Mouse (Mus musculus): ENCODE results near the gene Pten. TPM values are rescaled to one million over a fixed set of nuclear protein-coding genes. Genes with fewer than 3 reads are reported as not detected.
"Not testable (repeated sequence)": the region's sequence is repeated elsewhere in the genome, so short reads cannot be mapped to it uniquely, and the experiment has no call there.

Pten gene
- polyA plus RNA-seq, 1 experiment from 2014 or later = 2.4 TPM

DNA sequence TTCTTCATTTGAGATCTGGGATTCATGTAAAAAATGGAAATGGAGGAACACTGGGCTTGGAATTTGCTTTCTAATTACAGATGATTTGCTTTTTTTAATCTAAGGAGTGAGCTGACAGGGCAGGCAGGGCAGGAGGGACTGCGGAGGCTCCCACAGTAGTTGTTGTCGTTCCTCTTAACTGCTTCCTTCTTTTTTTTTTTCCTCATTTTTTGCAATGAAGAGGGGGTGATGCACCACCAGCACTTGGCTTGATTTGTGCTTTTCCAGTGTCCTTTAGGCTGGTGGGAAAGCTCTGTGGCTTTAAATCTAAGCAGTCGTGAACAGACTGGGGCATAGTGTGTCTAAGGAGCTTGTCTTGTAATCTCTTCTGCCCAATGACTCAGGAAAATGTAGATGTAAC lies 21.8 kb downstream of the Pten start:
- Histone ChIP-seq H3K4me3 (replicated peaks) (no peak overlapping the region), H3K27ac (replicated peaks) (no peak overlapping the region), H3K9ac (no peak overlapping the region), H3K9me3 (replicated peaks) (no peaks in the 10 kb centered on the region), H3K4me2 (no peak overlapping the region), H3K36me3 (replicated peaks) (no peaks in the 10 kb centered on the region), H3K4me1 (replicated peaks) (peaks cover 8% of the 10 kb centered on the region), H3K27me3 (no peaks in the 10 kb centered on the region)
- 37% methylated on average over 3 of the region's 3 CpGs for WGBS (ENCODE audit: insufficient replicate concordance)
- ATAC-seq (ENCODE audit: insufficient read depth) = no peak

GRCm38 (mm10) chr19:32781305-32782071 lies 24.2 kb downstream of the Pten start:
- WGBS (ENCODE audit: insufficient replicate concordance) = 68% methylated on average over 5 of the region's 5 CpGs
- no peaks in the 10 kb centered on the region for H3K9me3 ChIP-seq (replicated peaks)

DNA sequence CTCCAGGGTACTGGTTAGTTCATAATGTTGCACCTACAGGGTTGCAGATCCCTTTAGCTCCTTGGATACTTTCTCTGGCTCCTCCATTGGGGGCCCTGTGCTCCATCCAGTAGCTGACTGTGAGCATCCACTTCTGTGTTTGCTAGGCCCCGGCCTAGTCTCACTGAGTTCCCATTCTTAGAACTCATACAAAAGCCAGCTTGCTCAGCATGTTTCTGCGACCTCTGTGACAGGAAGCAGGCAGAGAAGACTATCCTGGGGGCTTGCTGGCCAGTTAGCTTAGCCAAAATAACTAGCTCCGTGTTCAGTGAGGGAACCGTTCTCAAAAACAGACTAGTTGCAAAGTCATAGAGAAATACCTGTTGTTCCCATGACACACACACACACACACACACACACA lies 30.1 kb downstream of the Pten start:
- WGBS (ENCODE audit: insufficient replicate concordance) = 27% methylated on average over 4 of the region's 4 CpGs
- not testable (repeated sequence) for ATAC-seq (ENCODE audit: insufficient read depth); H3K27me3 ChIP-seq; H3K4me2 ChIP-seq; H3K9me3 ChIP-seq (replicated peaks); H3K4me3 ChIP-seq (replicated peaks); H3K9ac ChIP-seq; H3K27ac ChIP-seq (replicated peaks); H3K36me3 ChIP-seq (replicated peaks)
- H3K4me1 ChIP-seq (replicated peaks) = peaks cover 22% of the 10 kb centered on the region

More at GRCm38 (mm10) chr19:32781305-32782071, 24.2 kb downstream of the Pten start:
- H3K27me3 ChIP-seq = no peaks in the 10 kb centered on the region
- no peak overlapping the region for H3K4me3 ChIP-seq (replicated peaks)
- H3K4me2 ChIP-seq = no peak overlapping the region
- H3K4me1 ChIP-seq (replicated peaks) = peaks cover 13% of the 10 kb centered on the region
- H3K9ac ChIP-seq = no peak overlapping the region
- ATAC-seq (ENCODE audit: insufficient read depth) = no peak
- peaks cover 7% of the 10 kb centered on the region; the same call in 1 of the 2 replicates for H3K36me3 ChIP-seq (replicated peaks)
- H3K27ac ChIP-seq (replicated peaks) = no peak overlapping the region

DNA sequence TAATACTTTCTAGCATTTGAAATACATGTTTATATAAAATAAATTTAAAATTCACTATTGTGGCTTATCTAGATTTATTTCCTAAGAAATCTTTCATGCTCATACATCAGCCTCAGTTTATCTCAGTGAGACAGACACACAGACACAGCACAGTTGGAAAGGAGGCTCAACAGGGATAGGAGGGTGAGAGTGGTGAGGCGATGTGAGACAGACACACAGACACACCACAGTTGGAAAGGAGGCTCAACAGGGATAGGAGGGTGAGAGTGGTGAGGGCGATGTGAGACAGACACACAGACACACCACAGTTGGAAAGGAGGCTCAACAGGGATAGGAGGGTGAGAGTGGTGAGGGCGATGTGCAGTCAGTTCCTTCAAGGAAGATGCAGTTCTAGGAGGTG lies 30.7 kb downstream of the Pten start:
- WGBS (ENCODE audit: insufficient replicate concordance) = 46% methylated on average over 3 of the region's 3 CpGs
- not testable (repeated sequence) for ATAC-seq (ENCODE audit: insufficient read depth); H3K9me3 ChIP-seq (replicated peaks); H3K4me2 ChIP-seq; H3K27me3 ChIP-seq; H3K27ac ChIP-seq (replicated peaks); H3K4me3 ChIP-seq (replicated peaks); H3K36me3 ChIP-seq (replicated peaks); H3K9ac ChIP-seq
- peaks cover 22% of the 10 kb centered on the region for H3K4me1 ChIP-seq (replicated peaks)

DNA sequence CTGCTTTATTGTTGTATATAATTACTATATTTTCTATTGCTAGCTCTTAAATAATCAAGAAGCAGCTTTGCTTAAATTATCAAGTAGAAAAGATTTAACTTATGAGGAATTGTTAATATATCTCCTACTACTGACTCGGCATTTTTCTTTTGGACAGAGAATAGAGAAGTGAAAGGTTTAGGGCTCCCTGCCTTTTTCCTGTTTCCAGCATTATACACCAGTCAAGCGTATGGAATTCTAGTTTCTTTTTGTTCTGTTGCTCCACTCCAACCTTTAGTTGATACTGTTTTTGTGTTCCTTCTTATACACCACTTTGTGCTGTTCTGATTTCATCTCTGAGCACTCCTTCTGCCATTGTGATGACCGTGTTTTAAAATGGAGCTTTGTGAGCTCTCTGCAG lies 32.2 kb downstream of the Pten start:
- no peak overlapping the region for H3K4me2 ChIP-seq
- ATAC-seq (ENCODE audit: insufficient read depth) = no peak
- no peak overlapping the region for H3K4me3 ChIP-seq (replicated peaks)
- H3K9me3 ChIP-seq (replicated peaks) = no peaks in the 10 kb centered on the region
- H3K27me3 ChIP-seq = no peaks in the 10 kb centered on the region
- peaks cover 25% of the 10 kb centered on the region for H3K4me1 ChIP-seq (replicated peaks)
- 44% methylated on average over 3 of the region's 3 CpGs for WGBS (ENCODE audit: insufficient replicate concordance)
- no peak overlapping the region for H3K9ac ChIP-seq
- no peak overlapping the region for H3K27ac ChIP-seq (replicated peaks)
- peaks cover 7% of the 10 kb centered on the region; the same call in 1 of the 2 replicates for H3K36me3 ChIP-seq (replicated peaks)

GRCm38 (mm10) chr19:32792610-32793009 lies 35.3 kb downstream of the Pten start:
- H3K9ac ChIP-seq = no peak overlapping the region
- H3K4me2 ChIP-seq = no peak overlapping the region
- H3K4me1 ChIP-seq (replicated peaks) = peaks cover 17% of the 10 kb centered on the region
- H3K27me3 ChIP-seq = no peaks in the 10 kb centered on the region
- no peaks in the 10 kb centered on the region for H3K9me3 ChIP-seq (replicated peaks)
- no peak for ATAC-seq (ENCODE audit: insufficient read depth)
- no peak overlapping the region for H3K27ac ChIP-seq (replicated peaks)
- WGBS (ENCODE audit: insufficient replicate concordance) = 57% methylated on average over 6 of the region's 6 CpGs
- no peak overlapping the region for H3K4me3 ChIP-seq (replicated peaks)
- no peaks in the 10 kb centered on the region for H3K36me3 ChIP-seq (replicated peaks)

DNA sequence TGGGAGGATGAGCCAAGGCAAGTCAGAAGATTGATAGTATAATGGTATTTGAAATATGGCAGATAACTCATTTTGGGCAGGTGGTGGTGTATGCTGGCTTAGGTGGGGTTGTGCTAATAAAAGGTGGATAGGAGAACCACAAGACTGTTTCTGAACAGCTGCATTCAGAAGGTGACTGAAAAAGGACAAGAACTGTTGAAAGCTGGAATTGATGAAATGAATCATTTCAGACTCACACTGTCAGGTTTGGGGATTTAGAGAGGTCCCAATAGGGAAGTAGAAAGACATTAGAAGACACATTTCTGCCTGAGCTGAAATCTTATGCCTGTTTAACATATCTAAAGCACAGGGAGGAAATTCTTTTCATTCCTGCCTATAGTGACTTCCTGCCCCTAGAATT lies 36.6 kb downstream of the Pten start:
- Histone ChIP-seq H3K4me1 (replicated peaks) (0 out of 2 replicates have a peak, but pooled peaks cover 5% of the 10 kb centered on the region), H3K27me3 (no peaks in the 10 kb centered on the region), H3K9ac (no peak overlapping the region), H3K27ac (replicated peaks) (no peak overlapping the region), H3K36me3 (replicated peaks) (0 out of 2 replicates have a peak, but pooled peaks cover 2% of the 10 kb centered on the region), H3K9me3 (replicated peaks) (no peaks in the 10 kb centered on the region), H3K4me3 (replicated peaks) (no peak overlapping the region), H3K4me2 (no peak overlapping the region)
- ATAC-seq (ENCODE audit: insufficient read depth) = no peak

- no peaks in the 10 kb centered on the region for H3K9me3 ChIP-seq (replicated peaks)
- H3K4me1 ChIP-seq (replicated peaks) = no peaks in the 10 kb centered on the region
- H3K4me3 ChIP-seq (replicated peaks) = no peak overlapping the region
- H3K4me2 ChIP-seq = no peak overlapping the region
- H3K9ac ChIP-seq = no peak overlapping the region
- 66% methylated on average over 2 of the region's 2 CpGs for WGBS (ENCODE audit: insufficient replicate concordance)
- H3K36me3 ChIP-seq (replicated peaks) = peaks cover 11% of the 10 kb centered on the region; the same call in 1 of the 2 replicates
- no peak overlapping the region for H3K27ac ChIP-seq (replicated peaks)
- H3K27me3 ChIP-seq = no peaks in the 10 kb centered on the region
- ATAC-seq (ENCODE audit: insufficient read depth) = no peak
Observed at GRCm38 (mm10) chr19:32800557-32800956, 43.3 kb downstream of the Pten start.

GRCm38 (mm10) chr19:32804703-32805102 lies 47.4 kb downstream of the Pten start:
- no peaks in the 10 kb centered on the region for H3K9me3 ChIP-seq (replicated peaks)
- no peak for ATAC-seq (ENCODE audit: insufficient read depth)
- H3K9ac ChIP-seq = no peak overlapping the region
- H3K27me3 ChIP-seq = no peaks in the 10 kb centered on the region
- no peak overlapping the region for H3K4me2 ChIP-seq
- H3K36me3 ChIP-seq (replicated peaks) = peaks cover 8% of the 10 kb centered on the region; the same call in 1 of the 2 replicates
- H3K4me1 ChIP-seq (replicated peaks) = no peaks in the 10 kb centered on the region
- WGBS (ENCODE audit: insufficient replicate concordance) = 50% methylated on average over 4 of the region's 4 CpGs
- no peak overlapping the region for H3K4me3 ChIP-seq (replicated peaks)
- no peak overlapping the region for H3K27ac ChIP-seq (replicated peaks)

GRCm38 (mm10) chr19:32807610-32808009 lies 50.3 kb downstream of the Pten start:
- H3K36me3 ChIP-seq (replicated peaks) = no peaks in the 10 kb centered on the region
- no peak for ATAC-seq (ENCODE audit: insufficient read depth)
- H3K4me1 ChIP-seq (replicated peaks) = no peaks in the 10 kb centered on the region
- H3K27ac ChIP-seq (replicated peaks) = no peak overlapping the region
- no peaks in the 10 kb centered on the region for H3K9me3 ChIP-seq (replicated peaks)
- no peak overlapping the region for H3K4me3 ChIP-seq (replicated peaks)
- H3K9ac ChIP-seq = no peak overlapping the region
- no peak overlapping the region for H3K4me2 ChIP-seq
- H3K27me3 ChIP-seq = no peaks in the 10 kb centered on the region
- WGBS (ENCODE audit: insufficient replicate concordance) = 80% methylated on average over 2 of the region's 2 CpGs

DNA sequence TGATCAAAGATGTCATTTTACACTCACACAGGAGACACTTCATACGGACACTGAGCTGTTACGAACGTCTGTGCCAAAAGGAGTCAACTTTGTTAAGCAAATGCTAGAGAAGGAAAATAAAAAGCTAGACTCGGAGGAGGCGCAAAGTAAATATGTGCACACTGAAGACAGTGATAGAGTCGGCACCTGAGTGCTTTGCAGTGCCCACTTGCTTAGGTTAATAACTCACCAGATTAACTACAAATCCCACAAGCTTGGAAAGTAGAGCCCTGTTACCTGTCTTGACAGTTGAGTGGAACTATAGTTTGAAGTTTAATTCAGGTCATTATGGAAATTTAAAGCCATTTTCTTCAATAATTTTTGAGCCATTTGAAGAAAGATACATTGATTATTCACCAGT lies 51.4 kb downstream of the Pten start:
- Histone ChIP-seq H3K9me3 (replicated peaks) (no peaks in the 10 kb centered on the region), H3K4me1 (replicated peaks) (no peaks in the 10 kb centered on the region), H3K9ac (no peak overlapping the region), H3K27me3 (no peaks in the 10 kb centered on the region), H3K27ac (replicated peaks) (no peak overlapping the region), H3K4me3 (replicated peaks) (no peak overlapping the region), H3K4me2 (no peak overlapping the region), H3K36me3 (replicated peaks) (no peaks in the 10 kb centered on the region)
- 68% methylated on average over 6 of the region's 6 CpGs for WGBS (ENCODE audit: insufficient replicate concordance)
- ATAC-seq (ENCODE audit: insufficient read depth) = no peak

DNA sequence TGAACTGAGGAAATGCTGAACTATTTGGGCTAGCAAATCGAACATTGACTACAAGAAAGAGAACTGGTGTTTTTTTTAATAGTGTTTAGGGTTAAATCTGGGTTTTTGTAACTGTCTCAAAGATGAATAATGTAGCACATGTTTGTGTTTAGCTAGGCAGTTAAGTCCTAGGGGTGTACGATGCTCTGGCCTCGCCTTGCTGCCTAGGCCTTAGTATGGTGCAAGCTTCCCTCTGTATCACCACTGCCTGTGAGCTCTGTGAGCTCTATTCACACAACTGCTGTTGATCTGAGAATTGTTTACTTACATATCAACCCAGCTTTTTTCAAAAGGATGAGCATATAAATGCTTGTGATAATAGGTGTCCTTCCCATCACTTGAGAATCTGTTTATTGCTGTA lies 51.8 kb downstream of the Pten start:
- no peaks in the 10 kb centered on the region for H3K36me3 ChIP-seq (replicated peaks)
- H3K27ac ChIP-seq (replicated peaks) = no peak overlapping the region
- H3K4me1 ChIP-seq (replicated peaks) = no peaks in the 10 kb centered on the region
- no peak for ATAC-seq (ENCODE audit: insufficient read depth)
- no peaks in the 10 kb centered on the region for H3K27me3 ChIP-seq
- WGBS (ENCODE audit: insufficient replicate concordance) = 62% methylated on average over 3 of the region's 3 CpGs
- H3K9me3 ChIP-seq (replicated peaks) = no peaks in the 10 kb centered on the region
- H3K4me3 ChIP-seq (replicated peaks) = no peak overlapping the region
- H3K9ac ChIP-seq = no peak overlapping the region
- no peak overlapping the region for H3K4me2 ChIP-seq

All from liver, embryonic 15.5 days (tissue).